Mouse (Mus musculus): ENCODE results near the gene Gm5849. TPM values are rescaled to one million over a fixed set of nuclear protein-coding genes. Genes with fewer than 3 reads are reported as not detected.
"Not testable (repeated sequence)": the region's sequence is repeated elsewhere in the genome, so short reads cannot be mapped to it uniquely, and the experiment has no call there.

Gene Gm5849
- total RNA-seq (2021) = not detected
- long read RNA-seq, experiment 1 = 0 reads
- long read RNA-seq, experiment 2 = 0 reads

DNA sequence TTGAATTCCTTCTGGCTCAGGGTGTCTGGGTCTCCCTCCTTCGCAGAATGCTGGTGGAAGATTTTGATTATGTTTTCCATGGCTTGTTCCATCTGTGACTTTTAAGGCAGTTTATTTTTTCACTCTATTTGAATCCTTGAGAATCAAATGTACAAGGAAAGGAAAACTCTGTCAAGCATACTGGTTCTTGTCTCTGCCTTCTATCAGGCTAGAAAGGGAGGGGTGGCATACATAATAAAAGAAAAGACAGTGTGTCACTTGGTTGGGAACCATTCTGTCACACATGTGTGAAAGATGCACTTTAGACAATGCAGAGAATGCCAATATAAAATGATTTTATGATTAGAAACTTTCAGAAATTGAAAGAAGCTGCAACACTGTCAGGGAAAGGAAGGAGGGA lies at the start of gene Gm5849:
Gm5849 (minus strand) TSS at position 101 of the 400 bp plus-strand sequence.
- H3K4me3 ChIP-seq; DNase-seq (ENCODE audit: extremely low spot score in 1 of 2, low spot score in 2 of 2); intact Hi-C loops (cut with DNase I); H3K27ac ChIP-seq: not testable (repeated sequence)

DNA sequence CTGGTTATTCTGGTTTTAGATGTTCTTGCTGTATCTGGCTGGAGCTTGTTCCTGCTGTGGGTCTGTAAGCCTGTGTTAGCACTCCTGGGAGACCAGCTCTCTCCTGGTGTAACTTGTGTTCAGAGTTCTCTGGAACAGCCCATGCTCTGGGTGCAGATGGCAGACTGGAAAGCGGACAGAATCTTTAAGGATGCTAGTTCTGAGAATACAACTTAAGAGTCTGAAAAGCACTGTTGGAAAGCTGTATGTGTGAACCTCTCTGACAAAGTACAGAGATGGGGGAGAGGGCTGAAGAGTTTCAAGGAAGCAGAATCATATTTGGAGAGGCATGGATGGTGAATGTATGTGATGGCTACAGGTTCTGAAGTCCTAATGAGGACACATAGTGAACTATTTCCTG lies 28.0 kb downstream of the Gm5849 start:
- no peak overlapping the region for H3K27ac ChIP-seq
- no peak for DNase-seq (ENCODE audit: extremely low spot score in 1 of 2, low spot score in 2 of 2)
- intact Hi-C loops (cut with DNase I) = no loop called here
- H3K4me3 ChIP-seq = no peak overlapping the region
- TF ChIP-seq CTCF (IDR thresholded peaks at IDR 0.05) = no peak

DNA sequence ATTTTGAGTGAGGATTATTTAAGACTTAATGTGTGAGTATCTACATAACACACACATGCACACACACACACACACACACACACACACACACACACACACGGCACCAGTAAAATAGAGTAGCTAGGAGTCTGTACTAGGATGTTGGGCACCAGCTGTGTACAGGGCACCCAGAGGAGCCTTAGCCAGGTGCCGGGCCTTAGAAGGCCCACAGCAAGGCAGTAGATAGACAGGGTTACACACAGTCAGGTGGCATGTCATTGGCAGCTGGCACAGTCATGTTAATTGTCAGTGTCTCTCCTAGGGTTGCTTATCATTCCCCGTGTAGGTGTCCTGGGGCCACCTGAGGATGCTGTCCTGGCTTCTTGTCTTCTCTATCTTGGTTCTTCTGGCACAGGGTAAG lies 51.1 kb downstream of the Gm5849 start, which contains the start of gene Pglyrp4:
Pglyrp4 (plus strand) TSS at position 301 of the 400 bp plus-strand sequence.
- TF ChIP-seq CTCF (IDR thresholded peaks at IDR 0.05) = no peak
- no peak within 1 kb of the TSS for H3K27ac ChIP-seq
- DNase-seq (ENCODE audit: extremely low spot score in 1 of 2, low spot score in 2 of 2) = no peak

More for the DNA sequence above, 51.1 kb downstream of the Gm5849 start, which contains the start of gene Pglyrp4:
- H3K4me3 ChIP-seq = no peak within 1 kb of the TSS
- intact Hi-C loops (cut with DNase I) = no loop called here

Other genes with a start within 250 kb of the Gm5849 start
- gene S100a16, start 240.6 kb downstream of the Gm5849 start, total RNA-seq (2021) = 10 to 100 TPM; 60.2 to 70.1 TPM
- gene S100a3, start 217.3 kb downstream of the Gm5849 start, total RNA-seq (2021) = under 1 TPM; 0.56 to 0.81 TPM
- not detected for gene S100a2, start 187.6 kb downstream of the Gm5849 start, total RNA-seq (2021)
- gene Gm42674, start 176.0 kb downstream of the Gm5849 start, total RNA-seq (2021) = not detected
- 1 to 10 TPM; 4.6 to 4.8 TPM for gene S100a4, start 174.1 kb downstream of the Gm5849 start, total RNA-seq (2021)
- not detected for gene S100a5, start 169.4 kb downstream of the Gm5849 start, total RNA-seq (2021)
- 10 to 100 TPM; 28.8 to 31.0 TPM for gene S100a6, start 165.0 kb downstream of the Gm5849 start, total RNA-seq (2021)
- gene S100a7a, start 123.9 kb downstream of the Gm5849 start, total RNA-seq (2021) = 1 to 10 TPM in 1 of 2 experiments, under 1 TPM in 1; 0.72 to 1.1 TPM
- gene S100a8, start 108.9 kb downstream of the Gm5849 start, total RNA-seq (2021) = 1 to 10 TPM in 1 of 2 experiments, not detected in 1; 3.0 TPM
- 1 to 10 TPM in 1 of 2 experiments, not detected in 1; 2.1 TPM for gene S100a9, start 82.2 kb downstream of the Gm5849 start, total RNA-seq (2021)
- gene Pglyrp4, start 51.0 kb downstream of the Gm5849 start, total RNA-seq (2021) = not detected